Mouse (Mus musculus) cerebellum, adult (tissue): ENCODE measurements at regions not wholly inside any gene's neighbourhood (a gene's known extent, or its start where the extent isn't known, plus 50 kb on each side); places are given as distances from the start of the nearest gene placed in this dataset.

Experiments
- ATAC-seq: cut with Nextera tagmentation; 2 replicates; pipeline ENCODE4 v1.9.2; 2017; ENCODE audit warnings: mild to moderate bottlenecking, moderate library complexity, mixed read lengths; ENCODE audit not compliant: insufficient number of reproducible peaks, low FRiP score, low TSS enrichment

- ATAC-seq = no peak
Measured at GRCm38 (mm10) chr2:61377756-61378155, 200.6 kb upstream of the Tank start.

- no peak for ATAC-seq
Measured at GRCm38 (mm10) chr2:61362606-61363005, 215.8 kb upstream of the Tank start.

- ATAC-seq = no peak
Measured at GRCm38 (mm10) chr2:61361394-61361793, 217.0 kb upstream of the Tank start.

- ATAC-seq = no peak
Measured at GRCm38 (mm10) chr2:61354104-61354503, 224.3 kb upstream of the Tank start.

GRCm38 (mm10) chr2:61347451-61347850 is 230.9 kb upstream of the Tank start:
- ATAC-seq = no peak

- no peak for ATAC-seq
Measured at GRCm38 (mm10) chr2:61346012-61346760, 232.2 kb upstream of the Tank start.

- no peak for ATAC-seq
Measured at GRCm38 (mm10) chr2:61345311-61345710, 233.1 kb upstream of the Tank start.

GRCm38 (mm10) chr2:61344556-61345131 is 233.7 kb upstream of the Tank start:
- ATAC-seq = no peak

GRCm38 (mm10) chr2:61341254-61341653 is 237.1 kb upstream of the Tank start:
- no peak for ATAC-seq

GRCm38 (mm10) chr2:61319226-61319625 is 259.2 kb upstream of the Tank start:
- no peak for ATAC-seq

- ATAC-seq = no peak
Measured at GRCm38 (mm10) chr2:61310405-61310804, 268.0 kb upstream of the Tank start.

GRCm38 (mm10) chr2:61309219-61309618 is 269.2 kb upstream of the Tank start:
- ATAC-seq = no peak

GRCm38 (mm10) chr2:61297135-61297534 is 281.2 kb upstream of the Tank start:
- ATAC-seq = no peak

GRCm38 (mm10) chr2:61296606-61297005 is 281.8 kb upstream of the Tank start:
- no peak for ATAC-seq

GRCm38 (mm10) chr2:61295261-61295964 is 283.0 kb upstream of the Tank start:
- ATAC-seq = no peak

- no peak for ATAC-seq
Measured at GRCm38 (mm10) chr2:61288246-61288645, 290.1 kb upstream of the Tank start.

- no peak for ATAC-seq
Measured at GRCm38 (mm10) chr2:61284706-61285105, 293.7 kb upstream of the Tank start.

GRCm38 (mm10) chr2:61283829-61284601 is 294.4 kb upstream of the Tank start:
- no peak for ATAC-seq

- no peak for ATAC-seq
Measured at GRCm38 (mm10) chr2:61272721-61273120, 305.7 kb upstream of the Tank start.

GRCm38 (mm10) chr2:61267706-61268105 is 304.7 kb upstream of the Rbms1 start:
- no peak for ATAC-seq
